Mouse (Mus musculus) heart, embryonic 11.5 days (tissue): ENCODE measurements around the gene Pqlc3. TPM values are rescaled to one million over a fixed set of nuclear protein-coding genes. Genes with fewer than 3 reads are reported as not detected.

Experiments
- ATAC-seq: fragments of 200-750 bp; cut with Nextera tagmentation; replicated peaks from 2 replicates; pipeline ENCODE4 v1.8.0; 2017; ENCODE audit warnings: moderate library complexity; ENCODE audit not compliant: insufficient number of reproducible peaks, low FRiP score, low TSS enrichment
- H3K27ac ChIP-seq: fragments of 300-500 bp; sonication (generic); 2 replicates; pipeline ENCODE4 v1.5.1; 2014; ENCODE audit warnings: mild to moderate bottlenecking, low read depth, low read length
- H3K27me3 ChIP-seq: fragments of 300-500 bp; sonication (generic); 2 replicates; pipeline ENCODE4 v1.6.1; 2014; ENCODE audit warnings: mild to moderate bottlenecking, low read length, mixed read lengths; ENCODE audit not compliant: control insufficient read depth, insufficient read depth
- H3K36me3 ChIP-seq: fragments of 300-500 bp; sonication (generic); 2 replicates; pipeline ENCODE4 v1.6.1; 2014; ENCODE audit warnings: mild to moderate bottlenecking, low read length, moderate library complexity, mixed read lengths; ENCODE audit not compliant: control insufficient read depth, insufficient read depth
- H3K4me1 ChIP-seq: fragments of 300-500 bp; sonication (generic); 2 replicates; pipeline ENCODE4 v1.6.1; 2014; ENCODE audit warnings: low read length; ENCODE audit not compliant: control insufficient read depth, insufficient read depth
- H3K4me2 ChIP-seq: fragments of 300-500 bp; sonication (generic); 2 replicates; pipeline ENCODE4 v1.6.1; 2014; ENCODE audit warnings: mild to moderate bottlenecking, moderate library complexity
- H3K4me3 ChIP-seq: fragments of 300-500 bp; sonication (generic); 2 replicates; pipeline ENCODE4 v1.5.1; 2014; ENCODE audit warnings: low read depth, low read length
- H3K9ac ChIP-seq: fragments of 300-500 bp; sonication (generic); 2 replicates; pipeline ENCODE4 v1.6.1; 2014; ENCODE audit warnings: mild to moderate bottlenecking, low read depth, low read length, moderate library complexity
- H3K9me3 ChIP-seq: fragments of 300-500 bp; sonication (generic); replicated peaks from 2 replicates; pipeline ENCODE4 v1.6.1; 2016; ENCODE audit warnings: low read length; ENCODE audit not compliant: control insufficient read depth
- WGBS: fragments of 180-500 bp; shearing (Covaris S2); extraction: QIAGEN DNeasy Blood & Tissue Kit; methylation state at CpG from one replicate; pipeline ENCODE4 v1.1.7; 2014; ENCODE audit not compliant: insufficient replicate concordance; 5-methylcytosine and 5-hydroxymethylcytosine counted together
- polyA plus RNA-seq: library from polyadenylated mRNA; unstranded; fragments of >200 nt; fragmentation: Nextera tagmentation; extraction: Ambion mirVana; gene quantifications from 2 replicates; pipeline ENCODE4 v1.2.1, GENCODE M21; 2014

Gene Pqlc3
- polyA plus RNA-seq, 1 experiment from 2014 or later: 5.1 TPM

GRCm38 (mm10) chr12:16948239-16948638 lies 52.0 kb downstream of the Pqlc3 start:
- ATAC-seq: no peak
- no peaks in the 10 kb centered on the region for H3K9me3 ChIP-seq
- 92% methylated on average over 6 of the region's 6 CpGs for WGBS
- no peak overlapping the region for H3K9ac ChIP-seq
- no peaks in the 10 kb centered on the region; the same call in 1 of the 2 replicates for H3K36me3 ChIP-seq
- H3K4me1 ChIP-seq: no peaks in the 10 kb centered on the region
- no peak overlapping the region for H3K27ac ChIP-seq
- H3K4me2 ChIP-seq: no peak overlapping the region
- no peak overlapping the region for H3K4me3 ChIP-seq
- H3K27me3 ChIP-seq: no peaks in the 10 kb centered on the region

GRCm38 (mm10) chr12:16941976-16942375 lies 58.2 kb downstream of the Pqlc3 start:
- Histone ChIP-seq H3K4me2 (no peak overlapping the region), H3K4me3 (no peak overlapping the region), H3K36me3 (no peaks in the 10 kb centered on the region), H3K9me3 (no peaks in the 10 kb centered on the region), H3K27ac (no peak overlapping the region), H3K27me3 (no peaks in the 10 kb centered on the region), H3K4me1 (no peaks in the 10 kb centered on the region), H3K9ac (no peak overlapping the region)
- 82% methylated on average over 3 of the region's 3 CpGs for WGBS
- ATAC-seq: no peak

Other genes starting within 250 kb of the Pqlc3 start
- gene Greb1, start 199.5 kb downstream of the Pqlc3 start, polyA plus RNA-seq: 1.9 and 3.1 TPM in 2 replicates
- gene E2f6, start 189.4 kb downstream of the Pqlc3 start, polyA plus RNA-seq: 56.0 and 59.7 TPM in 2 replicates
- gene Rock2, start 105.5 kb downstream of the Pqlc3 start, polyA plus RNA-seq: 19.8 and 22.2 TPM in 2 replicates
- 0.64 and 0.66 TPM in 2 replicates for gene 2410004P03Rik, start 11.3 kb upstream of the Pqlc3 start, polyA plus RNA-seq
- gene Kcnf1, start 176.5 kb upstream of the Pqlc3 start, polyA plus RNA-seq: 0.26 and 1.2 TPM in 2 replicates